Mouse (Mus musculus) lung, postnatal 14 days (tissue): ENCODE data around the gene Cenpe.

Experiments used
- DNase-seq: peaks from one replicate; pipeline ENCODE4 v3.0.0; 2021

Gene Cenpe

GRCm38 (mm10) chr3:135280669-135281415, 68.5 kb downstream of the Cenpe start, which contains the start of gene Bdh2:
Gene Bdh2, plus strand, starts transcription at chr3:135281221.
- peak; percentile 77 for DNase-seq

GRCm38 (mm10) chr3:135281701-135282100, 69.4 kb downstream of the Cenpe start:
- no peak for DNase-seq

GRCm38 (mm10) chr3:135285256-135285655, 72.9 kb downstream of the Cenpe start:
- DNase-seq: peak; percentile 22

GRCm38 (mm10) chr3:135285807-135286206, 73.5 kb downstream of the Cenpe start:
- DNase-seq: no peak

- DNase-seq: no peak
Observed at GRCm38 (mm10) chr3:135288138-135288750, 75.9 kb downstream of the Cenpe start.

GRCm38 (mm10) chr3:135289148-135289547, 76.8 kb downstream of the Cenpe start:
- no peak for DNase-seq

GRCm38 (mm10) chr3:135290249-135290894, 78.0 kb downstream of the Cenpe start:
- DNase-seq: peak; percentile 53

- no peak for DNase-seq
Observed at GRCm38 (mm10) chr3:135293703-135294102, 81.4 kb downstream of the Cenpe start.

- DNase-seq: no peak
Observed at GRCm38 (mm10) chr3:135295559-135295958, 83.2 kb downstream of the Cenpe start.

GRCm38 (mm10) chr3:135298560-135298959, 86.2 kb downstream of the Cenpe start:
- peak; percentile 12 for DNase-seq

GRCm38 (mm10) chr3:135300081-135300480, 87.7 kb downstream of the Cenpe start:
- no peak for DNase-seq

GRCm38 (mm10) chr3:135304060-135304459, 91.7 kb downstream of the Cenpe start:
- no peak for DNase-seq

- DNase-seq: no peak
Observed at GRCm38 (mm10) chr3:135304566-135304965, 92.2 kb downstream of the Cenpe start.

- peak; percentile 30 for DNase-seq
Observed at GRCm38 (mm10) chr3:135307411-135308259, 95.3 kb downstream of the Cenpe start, which contains the start of gene Slc9b2. Gene Slc9b2, plus strand, starts transcription at chr3:135307700.

GRCm38 (mm10) chr3:135312916-135313491, 100.7 kb downstream of the Cenpe start:
- DNase-seq: no peak

GRCm38 (mm10) chr3:135313727-135314126, 101.4 kb downstream of the Cenpe start:
- no peak for DNase-seq

GRCm38 (mm10) chr3:135314811-135315210, 102.5 kb downstream of the Cenpe start:
- no peak for DNase-seq

GRCm38 (mm10) chr3:135315720-135316425, 103.5 kb downstream of the Cenpe start:
- no peak for DNase-seq

- no peak for DNase-seq
Observed at GRCm38 (mm10) chr3:135318331-135318730, 106.0 kb downstream of the Cenpe start.
